Mouse (Mus musculus) retina, embryonic 14.5 days (tissue): Measurements from ENCODE around the gene Tk1.
"Not testable (repeated sequence)": the region's sequence is repeated elsewhere in the genome, so short reads cannot be mapped to it uniquely, and the experiment has no call there.

Experiments used
- DNase-seq: peaks from one replicate; pipeline ENCODE4 v3.0.0-alpha.2; 2015; ENCODE audit warnings: low spot score

Gene Tk1

GRCm38 (mm10) chr11:117847593-117848215 is 21.8 kb upstream of the Tk1 start:
- DNase-seq: no peak

DNA sequence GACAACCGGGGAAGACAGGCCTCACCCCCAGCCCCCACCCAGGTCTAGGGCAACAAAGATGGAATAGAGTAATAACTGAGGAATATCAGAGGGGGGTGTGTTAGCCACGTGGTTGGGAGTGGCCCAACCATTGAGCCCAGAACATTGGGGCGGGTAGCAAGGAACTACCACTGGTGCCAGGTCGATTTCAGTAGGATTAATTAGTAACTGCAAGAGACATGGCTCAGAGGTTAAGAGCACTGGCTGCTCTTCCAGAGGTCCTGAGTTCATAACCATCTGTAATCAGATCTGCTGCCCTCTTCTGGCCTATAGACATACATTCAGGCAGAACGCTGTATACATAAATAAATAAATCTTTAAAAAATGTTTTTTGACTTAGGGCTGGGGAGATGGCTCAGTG is 20.7 kb upstream of the Tk1 start:
- no peak for DNase-seq

DNA sequence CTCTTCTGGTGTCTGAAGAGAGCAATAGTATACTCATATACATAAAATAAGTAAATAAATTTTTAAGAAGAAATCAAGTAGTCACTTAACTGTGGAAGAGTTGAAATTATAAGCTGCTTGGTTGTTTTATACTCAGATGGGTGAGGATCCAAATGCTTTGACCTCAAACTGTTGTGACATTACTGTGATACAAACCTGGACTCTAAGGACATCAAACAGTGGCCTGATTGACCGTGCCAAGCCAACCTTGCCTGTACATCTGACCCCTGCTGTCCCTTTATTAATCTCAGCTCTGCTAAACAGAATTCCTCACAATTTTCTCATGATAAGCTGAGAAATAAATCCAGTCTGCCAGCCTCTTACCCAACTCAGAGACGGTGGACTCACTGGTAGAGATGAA is 19.8 kb upstream of the Tk1 start:
- DNase-seq: no peak

DNA sequence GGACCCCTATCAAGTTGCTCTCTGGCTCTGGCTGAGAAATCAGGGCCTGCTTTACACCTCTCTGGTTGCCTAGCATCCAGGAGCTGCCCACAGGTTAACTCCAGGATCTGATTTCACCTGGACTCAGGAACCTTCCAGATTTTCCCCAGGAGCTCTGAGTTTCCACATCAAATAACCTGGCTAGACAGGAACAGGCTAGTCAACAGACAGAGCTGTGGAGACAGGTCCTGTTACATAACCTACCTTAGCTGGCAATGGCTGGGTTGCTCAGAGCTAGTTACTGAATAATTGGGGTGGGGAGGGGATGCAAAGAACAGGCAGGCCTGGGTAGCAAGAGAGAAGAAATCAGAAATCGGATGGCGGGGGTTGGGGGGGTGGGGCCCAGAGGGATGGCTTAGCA is 19.1 kb upstream of the Tk1 start:
- no peak for DNase-seq

DNA sequence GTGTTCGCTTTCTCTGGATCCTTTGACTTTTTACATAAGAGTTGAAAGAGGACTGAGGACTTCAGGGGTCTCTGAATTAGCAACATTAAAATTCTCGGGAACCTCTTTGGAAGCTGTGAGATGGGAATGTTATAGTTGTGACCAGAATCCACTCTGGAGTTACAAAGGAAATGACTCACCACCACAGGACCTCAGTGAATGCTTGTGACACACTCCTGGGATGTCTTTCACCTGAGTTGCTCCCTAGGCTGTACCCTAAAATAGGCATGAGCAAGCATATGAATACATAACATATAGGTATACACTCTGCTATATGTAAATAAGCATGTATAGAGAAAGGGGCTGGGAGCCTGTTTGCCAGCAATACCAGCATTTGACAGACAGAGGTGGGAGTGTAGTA is 17.5 kb upstream of the Tk1 start:
- no peak for DNase-seq

DNA sequence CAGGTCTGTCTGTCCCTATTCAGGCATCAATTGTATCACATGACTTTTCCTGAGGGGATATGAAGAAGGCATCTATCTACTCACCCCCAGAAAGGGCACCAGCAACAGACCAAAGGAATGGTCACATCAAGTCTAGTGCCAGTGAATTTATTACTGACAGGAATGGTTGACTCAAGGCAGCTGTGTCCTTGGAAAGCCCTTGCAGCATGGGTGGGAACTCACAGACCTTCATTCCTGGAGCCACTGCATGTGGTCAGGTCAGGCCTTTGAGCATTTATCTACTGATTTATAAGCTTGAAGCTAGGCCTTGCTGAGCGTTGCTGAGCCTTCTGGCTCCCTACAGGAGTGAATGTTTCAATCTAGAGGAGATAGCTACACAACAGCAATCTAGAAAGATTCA is 15.0 kb upstream of the Tk1 start:
- DNase-seq: no peak

- DNase-seq: no peak
These were observed 13.1 kb upstream of the Tk1 start for GRCm38 (mm10) chr11:117839021-117839420.

- no peak for DNase-seq
These were observed 12.7 kb upstream of the Tk1 start for GRCm38 (mm10) chr11:117838572-117838971.

DNA sequence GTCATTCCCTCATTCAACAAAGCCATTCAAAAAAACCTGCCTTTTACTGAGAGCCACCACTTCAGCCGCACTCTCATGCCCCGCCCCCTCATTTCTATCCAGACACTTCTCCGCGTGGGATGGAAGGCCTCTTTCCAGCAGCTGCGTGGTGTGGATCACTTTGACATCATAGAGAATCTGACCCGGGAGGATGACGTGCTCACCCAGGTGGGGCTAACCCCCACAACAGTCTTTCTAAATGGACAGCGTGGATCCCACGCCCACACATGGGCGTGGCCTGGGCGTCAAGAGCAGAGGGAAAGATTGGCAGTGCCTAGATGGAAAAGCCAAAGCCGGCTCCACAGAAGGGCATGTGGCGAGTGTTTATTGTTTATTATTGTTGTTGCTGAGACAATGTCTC is 10.4 kb upstream of the Tk1 start:
- DNase-seq: no peak

DNA sequence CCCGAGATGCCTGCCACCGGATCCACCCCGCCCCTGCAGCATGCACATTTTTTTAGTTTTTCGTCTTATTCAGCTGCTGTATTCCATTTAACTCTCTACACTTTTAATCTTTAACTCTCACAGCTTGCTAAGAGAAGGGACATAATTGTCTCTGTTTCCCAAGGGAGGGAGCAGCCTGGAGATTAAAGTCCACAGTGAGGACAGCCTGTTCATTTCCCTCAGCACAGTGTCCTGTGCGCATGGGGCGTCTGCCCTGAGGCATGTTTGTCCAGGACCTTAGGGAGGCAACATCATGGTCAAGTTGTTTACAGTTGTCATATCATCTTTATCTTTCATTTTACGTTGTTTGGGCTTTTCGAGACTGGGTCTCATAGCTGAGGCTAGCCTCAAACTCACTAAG is 8.2 kb upstream of the Tk1 start:
- DNase-seq: no peak

DNA sequence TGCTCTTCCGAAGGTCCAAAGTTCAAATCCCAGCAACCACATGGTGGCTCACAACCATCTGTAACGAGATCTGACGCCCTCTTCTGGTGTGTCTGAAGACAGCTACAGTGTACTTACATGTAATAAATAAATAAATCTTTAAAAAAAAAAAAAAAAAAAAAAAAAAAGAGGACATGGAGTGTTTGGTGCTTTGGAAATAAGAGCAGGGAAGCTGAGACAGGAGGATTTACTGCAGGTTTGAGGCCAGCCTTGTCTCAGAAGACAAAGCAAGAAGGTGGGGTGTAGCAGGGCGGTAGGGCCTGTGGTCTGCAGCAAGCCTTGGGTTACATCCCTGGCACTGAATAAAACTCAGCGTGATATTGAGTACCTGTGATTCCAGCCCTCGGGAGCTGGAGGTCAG is 7.6 kb upstream of the Tk1 start:
- not testable (repeated sequence) for DNase-seq

- peak; percentile 87 for DNase-seq
These were observed 6.4 kb upstream of the Tk1 start for GRCm38 (mm10) chr11:117832086-117832969.

DNA sequence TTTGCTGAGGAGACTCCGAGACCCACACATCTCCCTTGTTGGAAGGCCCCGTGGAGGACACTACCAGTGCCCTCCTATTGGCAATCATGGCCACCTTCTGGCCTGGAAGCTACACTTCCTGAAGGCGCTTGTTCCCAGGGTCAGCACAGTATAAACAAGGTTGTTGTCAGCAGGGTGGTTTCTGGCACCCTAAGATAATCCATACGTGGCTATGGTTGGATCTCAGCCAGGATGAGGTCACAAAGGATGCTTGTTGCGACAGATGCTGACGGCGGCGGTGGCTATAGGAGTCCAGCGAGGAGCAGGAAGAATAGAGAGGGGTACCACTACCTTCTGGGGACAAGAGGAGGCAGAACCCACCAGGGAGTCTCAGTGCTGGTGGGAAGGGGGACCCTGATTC is 4.5 kb upstream of the Tk1 start:
- DNase-seq: no peak

- DNase-seq: no peak
These were observed 3.9 kb upstream of the Tk1 start for GRCm38 (mm10) chr11:117829671-117830215.

DNA sequence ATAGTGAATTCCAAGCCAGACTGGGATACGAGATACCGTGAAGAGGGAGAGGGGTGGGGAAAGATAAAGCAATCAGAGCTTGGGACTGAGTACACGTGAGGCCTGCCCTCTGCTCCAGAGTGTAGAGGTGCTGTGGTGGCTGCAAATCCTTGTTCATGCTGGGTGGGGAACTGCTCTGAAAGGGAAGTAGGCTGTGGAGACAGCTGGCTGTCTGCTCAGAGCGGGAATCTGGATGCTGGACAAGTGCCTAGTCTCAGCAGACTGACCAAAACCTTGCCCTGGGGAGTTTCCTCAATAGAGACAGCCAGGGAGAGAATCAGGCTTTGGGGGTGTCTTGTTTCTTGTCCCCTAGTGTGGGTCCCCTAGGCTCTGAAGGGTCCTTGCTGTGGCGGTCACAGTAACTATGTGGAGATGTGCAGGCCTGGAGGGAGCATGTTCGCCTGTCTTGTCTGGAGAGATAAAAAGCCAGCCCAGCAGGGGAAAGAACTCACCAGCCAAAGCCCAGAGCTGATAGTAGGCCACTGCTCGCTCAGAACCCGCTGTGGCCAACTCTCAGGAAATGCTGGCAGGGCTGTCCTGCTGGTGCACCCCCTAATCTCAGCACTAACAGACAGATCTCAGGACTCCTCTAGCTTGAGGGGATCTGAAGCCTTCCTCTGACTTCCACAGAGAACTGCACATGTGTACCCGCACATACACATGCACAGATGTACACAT is 3.2 kb upstream of the Tk1 start:
- no peak for DNase-seq

GRCm38 (mm10) chr11:117828149-117828887 is 2.4 kb upstream of the Tk1 start:
- no peak for DNase-seq

GRCm38 (mm10) chr11:117827386-117827785 is 1.5 kb upstream of the Tk1 start:
- no peak for DNase-seq

DNA sequence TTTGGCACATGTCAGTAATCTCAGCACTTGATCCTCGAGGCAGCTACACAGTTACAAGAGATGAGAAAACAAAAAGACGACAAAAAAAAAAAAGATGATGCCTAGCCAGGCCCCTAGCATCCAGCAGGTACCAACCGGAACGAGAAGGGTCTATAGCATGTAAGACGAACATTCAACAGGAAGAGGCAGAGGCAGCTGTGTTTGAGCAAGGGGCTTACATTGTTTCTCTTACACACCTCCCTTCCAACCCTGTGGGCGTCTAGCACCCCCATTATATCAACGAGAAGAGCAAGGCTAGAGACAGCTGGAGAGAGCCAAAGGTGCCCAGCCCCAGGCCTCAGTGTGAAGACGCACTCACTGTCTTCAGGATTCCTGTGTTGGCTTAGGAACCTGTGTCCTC is 1.0 kb upstream of the Tk1 start:
- DNase-seq: no peak

DNA sequence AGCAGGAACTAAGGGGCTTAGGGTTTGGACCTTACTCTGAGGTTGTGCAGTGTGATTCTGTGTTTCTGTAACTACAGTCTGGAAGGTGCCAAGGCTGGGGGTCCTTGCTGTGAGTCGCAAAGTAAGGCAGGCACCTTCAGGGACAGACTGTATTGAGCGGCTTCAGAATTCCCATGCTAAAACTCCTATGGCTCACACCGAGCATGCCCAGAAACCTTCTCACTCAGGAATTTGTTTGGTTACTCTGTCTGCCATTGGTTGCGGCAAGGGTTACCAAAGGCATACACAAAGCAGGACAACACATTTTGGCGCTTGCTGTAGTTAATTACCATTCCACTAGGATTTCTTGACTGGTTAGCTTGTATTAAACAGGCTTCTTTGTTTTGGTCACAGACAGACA is 272 bp upstream of the Tk1 start:
- DNase-seq: peak; percentile 57

DNA sequence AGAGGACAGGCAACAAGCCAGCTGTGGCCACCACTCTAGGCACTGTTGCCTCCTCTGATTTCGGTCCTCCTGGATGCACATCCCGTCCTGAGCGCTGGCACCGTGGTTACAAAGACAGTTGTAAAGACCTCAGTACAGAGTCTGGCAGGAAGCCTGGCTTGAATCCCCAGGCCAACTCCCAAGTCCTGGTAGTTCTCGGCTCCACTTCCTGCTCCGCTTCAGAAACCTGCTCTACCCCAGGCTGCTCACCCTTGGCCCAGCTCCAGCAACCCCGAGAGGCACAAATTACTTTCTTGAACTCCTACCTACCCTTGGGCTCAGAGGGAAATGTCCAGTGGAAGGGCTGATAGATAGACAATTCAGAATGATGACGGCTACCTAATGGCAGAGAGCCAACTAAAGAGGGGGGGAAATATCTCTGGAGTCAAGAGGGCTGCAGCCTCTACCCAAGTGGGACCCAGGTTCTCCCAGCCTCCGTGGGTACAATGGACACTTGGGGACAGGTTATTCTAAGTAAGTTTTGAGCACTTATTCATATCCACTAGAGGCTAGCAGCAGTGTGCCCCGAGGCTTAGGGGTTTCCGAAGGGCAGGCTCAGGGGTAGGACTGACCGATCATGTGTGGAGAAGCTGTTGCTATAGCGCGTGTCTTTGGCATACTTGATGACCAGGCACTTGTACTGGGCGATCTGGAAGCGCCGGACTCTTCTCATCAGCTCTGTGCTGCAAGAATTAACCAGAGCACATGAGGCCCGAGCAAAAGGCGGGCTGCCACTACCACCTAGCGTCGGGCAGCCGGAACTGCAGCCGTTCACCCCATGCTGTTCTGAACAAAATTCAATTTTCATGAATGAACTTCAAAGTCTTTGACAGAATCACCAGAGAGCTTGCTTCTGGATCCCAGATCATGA is 1.6 kb downstream of the Tk1 start:
- DNase-seq: peak; percentile 92

DNA sequence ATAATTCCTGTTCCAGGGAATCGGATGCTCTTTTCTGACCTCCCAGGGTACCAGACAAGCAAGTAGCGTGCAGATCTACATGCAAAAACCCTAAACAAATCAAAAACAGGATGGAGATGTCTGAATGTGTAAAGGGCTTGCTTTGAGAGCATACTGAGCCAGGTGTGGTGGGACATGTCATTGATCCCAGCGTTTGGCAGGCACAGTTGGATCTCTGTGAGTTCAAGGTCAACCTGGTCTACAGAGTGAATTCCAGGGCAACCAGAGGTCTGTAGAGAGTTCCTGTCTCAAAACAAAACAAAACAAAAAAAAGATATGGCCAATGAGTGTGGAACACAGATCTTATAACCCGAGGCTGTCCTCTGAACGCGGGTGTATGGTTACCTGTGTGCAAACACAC is 2.5 kb downstream of the Tk1 start:
- DNase-seq: no peak
